7 mouse cellular contexts compared by ENCODE assay signal in genomic region chr17:29841781-29842690, GRCm38 (mm10).
DNase-seq lines count a peak whose midpoint lies in the region; ATAC-seq and TF ChIP-seq lines count a peak whose summit lies in the region.

No protein-coding gene starts in this region.

- WGBS in embryonic facial prominence, embryonic 11.5 days: 4% methylated on average over 46 of the region's 46 CpGs
- 5% methylated on average over 46 of the region's 46 CpGs for WGBS in heart, embryonic 14.5 days
- WGBS in spleen, adult 2 months: 11% methylated on average over 46 of the region's 46 CpGs

- H3K27me3 ChIP-seq in embryonic facial prominence, embryonic 11.5 days (ENCODE audit: control insufficient read depth, insufficient read depth, low read length): no peaks in the 10 kb centered on the region
- peaks cover 6% of the 10 kb centered on the region; the same call in 1 of the 2 replicates for H3K27me3 ChIP-seq in heart, embryonic 14.5 days (ENCODE audit: control insufficient read depth, insufficient read depth, low read length)
- H3K27me3 ChIP-seq in spleen, adult 2 months (ENCODE audit: control insufficient read depth, insufficient read depth, low read length): no peaks in the 10 kb centered on the region

- H3K4me1 ChIP-seq in embryonic facial prominence, embryonic 11.5 days (ENCODE audit: control insufficient read depth, insufficient read depth, low read length): peaks cover 3% of the 10 kb centered on the region; the same call in 1 of the 2 replicates
- H3K4me1 ChIP-seq in heart, embryonic 14.5 days (ENCODE audit: control insufficient read depth in 2 of 2, insufficient read depth in 2 of 2, low read length in 2 of 2): peaks cover 16 to 20% of the 10 kb centered on the region in 2 experiments
- peaks cover 5% of the 10 kb centered on the region for H3K4me1 ChIP-seq in spleen, adult 2 months (ENCODE audit: control insufficient read depth, insufficient read depth, insufficient read length)

- no peak for TF ChIP-seq POLR2A in spleen, adult 2 months (IDR thresholded peaks at IDR 0.05; ENCODE audit: low read depth, low read length)

- DNase-seq in ZHBTc4 (ENCODE audit: low read depth, low spot score): peak; percentile 97
- DNase-seq in embryonic facial prominence, embryonic 11.5 days (ENCODE audit: low spot score): peak; percentile 71
- DNase-seq in kidney, postnatal 14 days: peak; percentile 46
- peak; percentile 72 for DNase-seq in spleen, adult 2 months (ENCODE audit: low read depth in 1 of 2, low spot score in 2 of 2)

- H3K4me3 ChIP-seq in embryonic facial prominence, embryonic 11.5 days (ENCODE audit: low read depth, low read length): peak overlapping the region; percentile 46
- peak overlapping the region; percentile 47 to 50 for H3K4me3 ChIP-seq in heart, embryonic 14.5 days (ENCODE audit: control insufficient read depth in 1 of 2, insufficient read depth in 1 of 2, low read depth in 1 of 2, low read length in 2 of 2)
- peak overlapping the region; percentile 71 for H3K4me3 ChIP-seq in spleen, adult 2 months (ENCODE audit: extremely low read depth, insufficient read depth, insufficient read length)

- ATAC-seq in embryonic facial prominence, embryonic 11.5 days (replicated peaks; ENCODE audit: insufficient number of reproducible peaks, low FRiP score, low TSS enrichment, low read depth): peak; percentile 31; the same call in 1 of the 2 replicates
- ATAC-seq in heart, embryonic 14.5 days (ENCODE audit: insufficient number of reproducible peaks, insufficient read depth, low FRiP score, low read depth): peak; percentile 31
- ATAC-seq in megakaryocyte, adult 5-6 weeks (ENCODE audit: poor library complexity, severe bottlenecking): peak; percentile 84
- no peak for ATAC-seq in cerebellum, adult (ENCODE audit: insufficient number of reproducible peaks, low FRiP score, low TSS enrichment)

- H3K9ac ChIP-seq in embryonic facial prominence, embryonic 11.5 days (replicated peaks; ENCODE audit: low read length): peak overlapping the region; percentile 39
- peak overlapping the region; percentile 76 for H3K9ac ChIP-seq in heart, embryonic 14.5 days (ENCODE audit: low read length)

- H3K27ac ChIP-seq in embryonic facial prominence, embryonic 11.5 days (replicated peaks; ENCODE audit: low read depth, low read length): no peak overlapping the region
- H3K27ac ChIP-seq in heart, embryonic 14.5 days (replicated peaks in 1 of 2; ENCODE audit: control insufficient read depth in 1 of 2, insufficient read depth in 1 of 2, low read depth in 2 of 2, low read length in 2 of 2): no peak overlapping the region
- H3K27ac ChIP-seq in spleen, adult 2 months (ENCODE audit: insufficient read depth, low read length): no peak overlapping the region

- H3K9me3 ChIP-seq in embryonic facial prominence, embryonic 11.5 days (replicated peaks; ENCODE audit: control insufficient read depth, low read length): no peaks in the 10 kb centered on the region
- no peaks in the 10 kb centered on the region for H3K9me3 ChIP-seq in heart, embryonic 14.5 days (ENCODE audit: control insufficient read depth, low read length)

- peak overlapping the region; percentile 96 for H3K4me2 ChIP-seq in embryonic facial prominence, embryonic 11.5 days (ENCODE audit: low read depth, low read length)
- peak overlapping the region; percentile 97 for H3K4me2 ChIP-seq in heart, embryonic 14.5 days (ENCODE audit: low read length)

- H3K36me3 ChIP-seq in embryonic facial prominence, embryonic 11.5 days (replicated peaks; ENCODE audit: control insufficient read depth, insufficient read depth, low read depth, low read length): no peaks in the 10 kb centered on the region
- no peaks in the 10 kb centered on the region for H3K36me3 ChIP-seq in heart, embryonic 14.5 days (ENCODE audit: control insufficient read depth, insufficient read depth, low read length)
- no peaks in the 10 kb centered on the region for H3K36me3 ChIP-seq in spleen, adult 2 months (ENCODE audit: control insufficient read depth, insufficient read depth, low read length)

- no peak for TF ChIP-seq CTCF in spleen, adult 2 months (IDR thresholded peaks at IDR 0.05; ENCODE audit: extremely low read depth, insufficient read depth, insufficient read length, insufficient replicate concordance)

Comparison
In these comparisons a context has a peak if more than half of its experiments do, and no peak if none do; other contexts are left out.
1. DNase-seq: peak in every context shown above with its lines; median percentile 97 in ZHBTc4; 72 in spleen, adult 2 months; 71 in embryonic facial prominence, embryonic 11.5 days; 46 in kidney, postnatal 14 days.